Mouse (Mus musculus) testis, adult 2 months (tissue): Measurements from ENCODE around the gene Zfp786.
A peak's percentile ranks its signal among the peaks of the same experiment; 100 is the strongest.

ENCODE experiments used
- CTCF ChIP-seq: fragments of 200-500 bp; IDR thresholded peaks from 2 replicates; pipeline ENCODE4 v1.5.1; 2012; ENCODE audit warnings: low read depth, mild to moderate bottlenecking, inconsistent platforms, low read length, moderate library complexity; ENCODE audit not compliant: control insufficient read depth, insufficient read depth, insufficient replicate concordance
- POLR2A ChIP-seq: fragments of 200-500 bp; IDR thresholded peaks from 2 replicates; pipeline ENCODE4 v1.6.1; 2012; ENCODE audit warnings: low read depth, mild to moderate bottlenecking, inconsistent platforms, low read length, moderate library complexity; ENCODE audit not compliant: control insufficient read depth

- TF ChIP-seq POLR2A (peak; percentile 68), CTCF (peak; percentile 81)
Measured at GRCm38 (mm10) chr6:47835482-47835983, 4.9 kb upstream of the Zfp786 start, which contains the start of gene Zfp398.
